Mouse (Mus musculus) heart, adult 2 months (tissue): ENCODE measurements around the gene Rasgrp4.

Source experiments
- CTCF ChIP-seq: fragments of 200-600 bp; IDR thresholded peaks from 2 replicates; pipeline ENCODE4 v1.8.1; 2022; ENCODE audit warnings: antibody characterized with exemption, mild to moderate bottlenecking, moderate library complexity
- EP300 ChIP-seq: fragments of 200-500 bp; IDR thresholded peaks from 2 replicates; pipeline ENCODE4 v1.6.1; 2011; ENCODE audit warnings: low read depth, low read length, control low read depth; ENCODE audit not compliant: insufficient read depth
- POLR2A ChIP-seq: fragments of 200-500 bp; IDR thresholded peaks from 2 replicates; pipeline ENCODE4 v1.6.1; 2011; ENCODE audit warnings: mild to moderate bottlenecking, low read depth, low read length, control low read depth; ENCODE audit not compliant: insufficient read depth

- TF ChIP-seq POLR2A: no peak
- TF ChIP-seq CTCF: no peak
- no peak for TF ChIP-seq EP300
These were observed 37.0 kb downstream of the Rasgrp4 start for GRCm38 (mm10) chr7:29171562-29172097.
